Mouse (Mus musculus): ENCODE measurements around the gene Card11.

DNA sequence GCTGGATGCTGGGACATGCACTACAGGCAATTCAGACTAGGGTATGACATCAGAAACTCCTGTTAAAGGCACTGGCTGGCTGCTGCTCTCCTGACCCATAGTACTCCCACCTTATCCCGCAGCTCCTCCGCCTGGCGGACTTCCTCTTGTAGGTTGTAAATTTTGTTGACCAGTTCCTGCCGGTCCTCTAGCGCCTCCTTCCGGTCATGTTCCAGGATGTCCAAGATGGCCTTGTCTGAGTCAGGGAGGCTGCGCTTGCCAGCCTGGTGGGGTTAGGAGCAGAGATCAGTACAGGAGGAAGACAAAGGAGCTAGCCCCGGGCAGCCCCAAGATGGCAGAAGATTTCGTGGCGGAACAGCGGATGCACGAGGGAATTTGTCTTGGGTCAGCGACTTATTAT, 99.5 kb downstream of the Card11 start:
- TF ChIP-seq CTCF (IDR thresholded peaks at IDR 0.05; ENCODE audit: low read depth) (0 out of 2 replicates have a peak, but pooled peaks have one; percentile 29), EP300 (IDR thresholded peaks at IDR 0.05; ENCODE audit: low read depth) (no peak)
